ENCODE assay signal across 23 mouse cellular contexts in the genomic region with DNA sequence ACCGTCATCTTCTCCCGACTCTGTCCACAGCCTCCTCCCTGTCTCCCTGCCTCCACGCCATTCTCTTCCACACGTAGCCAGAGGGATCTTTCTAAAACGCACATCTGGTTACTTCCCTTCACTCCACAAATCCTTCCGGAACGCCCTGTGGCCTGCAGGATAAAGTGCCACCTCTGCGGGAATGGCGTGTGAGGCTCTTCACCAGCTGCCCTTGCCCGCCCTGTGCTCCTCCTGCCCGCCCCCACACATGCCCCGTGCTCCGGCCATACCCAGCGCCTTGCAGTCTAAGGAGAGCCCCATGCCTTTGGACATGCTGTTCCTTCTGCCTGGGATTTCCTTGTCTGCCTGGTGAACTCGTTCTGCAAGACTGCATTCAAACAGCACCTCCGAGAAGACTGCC. TPM values are rescaled to one million over a fixed set of nuclear protein-coding genes. Genes with fewer than 3 reads are reported as not detected.
DNase-seq lines count a peak whose midpoint lies in the region; ATAC-seq and TF ChIP-seq lines count a peak whose summit lies in the region.
"Had no signal": no experiment of that assay in that cellular context is flagged by ENCODE, and none has a peak within 500 bp of the region (broad histone marks: within the 10 kb centered on the region; RNA-seq: fewer than 3 reads in every experiment).

No protein-coding gene starts in this region.

- no peak overlapping the region for H3K4me2 ChIP-seq in kidney, embryonic 15.5 days
- no peak overlapping the region for H3K4me2 ChIP-seq in hindbrain, postnatal 0 days (ENCODE audit: low read depth, low read length)
- H3K4me2 ChIP-seq: forebrain, embryonic 12.5 days had no signal

- intact Hi-C loops in gastrocnemius, adult 2 months (cut with DNase I): no loop called here
- intact Hi-C loops in gastrocnemius, postnatal 14 days (cut with DNase I; ENCODE audit: low total_unique reads): no loop called here

- no peak overlapping the region for H3K9ac ChIP-seq in kidney, embryonic 15.5 days
- no peak overlapping the region for H3K9ac ChIP-seq in hindbrain, postnatal 0 days (replicated peaks; ENCODE audit: low read length)
- H3K9ac ChIP-seq: forebrain, embryonic 12.5 days had no signal

- DNase-seq in gastrocnemius, adult 2 months: peak; percentile 30
- DNase-seq in gastrocnemius, postnatal 14 days: no peak
- DNase-seq in kidney, adult 11 months: no peak
- DNase-seq in hindbrain, postnatal 0 days (ENCODE audit: low spot score): no peak
- DNase-seq: adrenal gland, postnatal 36 days; cerebellum, adult 8-10 months; heart, postnatal 14 days; kidney, postnatal 14 days; lung, adult 18-20 months; lung, postnatal 14 days; midbrain, embryonic 14.5 days; thymus, adult 18-20 months had no signal

- H3K27me3 ChIP-seq in kidney, embryonic 15.5 days: no peaks in the 10 kb centered on the region
- H3K27me3 ChIP-seq in E14TG2a.4 (ENCODE audit: insufficient read depth, low read length): no peaks in the 10 kb centered on the region
- H3K27me3 ChIP-seq in hindbrain, postnatal 0 days (ENCODE audit: insufficient read depth, low read length): no peaks in the 10 kb centered on the region
- H3K27me3 ChIP-seq: CH12.LX; forebrain, embryonic 12.5 days had no signal

- no peak for TF ChIP-seq CTCF in gastrocnemius, adult 2 months (IDR thresholded peaks at IDR 0.05)
- TF ChIP-seq CTCF in E14TG2a.4 (conservative IDR thresholded peaks at IDR 0.05; ENCODE audit: low read length): no peak
- no peak for TF ChIP-seq CTCF in hindbrain, postnatal 0 days (IDR thresholded peaks at IDR 0.05; ENCODE audit: low read depth)

- 0 out of 2 replicates have a peak, but pooled peaks have one; percentile 33 for ATAC-seq in kidney, embryonic 15.5 days (replicated peaks; ENCODE audit: low FRiP score)
- ATAC-seq in hindbrain, postnatal 0 days: 0 out of 2 replicates have a peak, but pooled peaks have one; percentile 22
- ATAC-seq in frontal cortex, adult (ENCODE audit: low TSS enrichment): no peak
- ATAC-seq: inflammation-experienced regulatory T-cells, adult 6 months had no signal

- WGBS in kidney, embryonic 15.5 days: 76% methylated on average over 16 of the region's 16 CpGs
- 85% methylated on average over 16 of the region's 16 CpGs for WGBS in hindbrain, postnatal 0 days

- H3K36me3 ChIP-seq in kidney, embryonic 15.5 days: peaks cover 94% of the 10 kb centered on the region
- peaks cover 97% of the 10 kb centered on the region for H3K36me3 ChIP-seq in E14TG2a.4 (ENCODE audit: insufficient read depth, low read length)
- peaks cover 82% of the 10 kb centered on the region for H3K36me3 ChIP-seq in hindbrain, postnatal 0 days (ENCODE audit: insufficient read depth, low read length)

- peaks cover 16% of the 10 kb centered on the region for H3K4me1 ChIP-seq in kidney, embryonic 15.5 days
- peaks cover 74% of the 10 kb centered on the region for H3K4me1 ChIP-seq in E14TG2a.4 (replicated peaks; ENCODE audit: low read depth, low read length)
- peaks cover 7% of the 10 kb centered on the region for H3K4me1 ChIP-seq in hindbrain, postnatal 0 days (ENCODE audit: insufficient read depth, low read length)

- no peak overlapping the region for H3K27ac ChIP-seq in gastrocnemius, adult 2 months
- H3K27ac ChIP-seq in kidney, embryonic 15.5 days: no peak overlapping the region
- no peak overlapping the region for H3K27ac ChIP-seq in hindbrain, postnatal 0 days
- H3K27ac ChIP-seq: forebrain, embryonic 12.5 days; heart, embryonic 10.5 days; layer of hippocampus, adult 2 months had no signal

- no peak overlapping the region for H3K4me3 ChIP-seq in gastrocnemius, adult 2 months
- H3K4me3 ChIP-seq in kidney, embryonic 15.5 days (replicated peaks): no peak overlapping the region
- peak overlapping the region; percentile 55 for H3K4me3 ChIP-seq in E14TG2a.4 (replicated peaks; ENCODE audit: low read length)
- H3K4me3 ChIP-seq in hindbrain, postnatal 0 days (ENCODE audit: low read length): no peak overlapping the region
- H3K4me3 ChIP-seq: forebrain, embryonic 12.5 days; heart, embryonic 10.5 days; layer of hippocampus, adult 2 months had no signal

- peaks cover 19% of the 10 kb centered on the region for H3K9me3 ChIP-seq in kidney, embryonic 15.5 days (replicated peaks)
- peaks cover 65% of the 10 kb centered on the region for H3K9me3 ChIP-seq in E14TG2a.4 (ENCODE audit: low read length)
- H3K9me3 ChIP-seq in hindbrain, postnatal 0 days (ENCODE audit: low read length): no peaks in the 10 kb centered on the region

RNA-seq across cellular contexts. Expression of gene Elob, which starts 5.9 kb away (rescaled TPM):
- total RNA-seq in gastrocnemius, adult 2 months (2021): 100 to 1,000 TPM; 296 to 351 TPM
- 100 to 1,000 TPM; 321 to 328 TPM for total RNA-seq in gastrocnemius, postnatal 14 days (2021)
- 999 and 1,052 TPM in 2 replicates for polyA plus RNA-seq in kidney, embryonic 15.5 days (2015; fragmentation: Nextera tagmentation; extraction: Ambion mirVana)
- total RNA-seq in hindbrain, postnatal 0 days (2014; rRNA removed): 755 and 1,410 TPM in 2 replicates
- polyA plus RNA-seq in hindbrain, postnatal 0 days (2015; fragmentation: Nextera tagmentation; extraction: Ambion mirVana): 1,482 and 1,504 TPM in 2 replicates

RNA-seq across cellular contexts. Expression of gene Prss33, which starts 12.8 kb away (rescaled TPM):
- not detected for total RNA-seq in gastrocnemius, adult 2 months (2021)
- total RNA-seq in gastrocnemius, postnatal 14 days (2021): not detected
- 0.18 TPM in 1 of 2 replicates, not detected in the other for polyA plus RNA-seq in kidney, embryonic 15.5 days (2015; fragmentation: Nextera tagmentation; extraction: Ambion mirVana)
- not detected in 2 replicates for total RNA-seq in hindbrain, postnatal 0 days (2014; rRNA removed)
- polyA plus RNA-seq in hindbrain, postnatal 0 days (2015; fragmentation: Nextera tagmentation; extraction: Ambion mirVana): not detected in 2 replicates
- total RNA-seq: adrenal gland, postnatal 36 days; CH12.LX; heart, postnatal 14 days; layer of hippocampus, adult 2 months; left cerebral cortex, postnatal 25 days; liver, adult 2 months; megakaryocyte, adult 5-6 weeks had no signal
- polyA plus RNA-seq: forebrain, embryonic 12.5 days; heart, embryonic 10.5 days; liver, adult 2 months had no signal

RNA-seq across cellular contexts. Expression of gene Prss32, which starts 20.6 kb away (rescaled TPM):
- total RNA-seq in gastrocnemius, adult 2 months (2021): not detected
- total RNA-seq in gastrocnemius, postnatal 14 days (2021): not detected
- polyA plus RNA-seq in kidney, embryonic 15.5 days (2015; fragmentation: Nextera tagmentation; extraction: Ambion mirVana): 1.8 TPM in 1 of 2 replicates, not detected in the other
- not detected in 2 replicates for total RNA-seq in hindbrain, postnatal 0 days (2014; rRNA removed)
- 0.25 and 0.48 TPM in 2 replicates for polyA plus RNA-seq in hindbrain, postnatal 0 days (2015; fragmentation: Nextera tagmentation; extraction: Ambion mirVana)
- total RNA-seq: adrenal gland, postnatal 36 days; CH12.LX; heart, postnatal 14 days; layer of hippocampus, adult 2 months; left cerebral cortex, postnatal 25 days; liver, adult 2 months; megakaryocyte, adult 5-6 weeks had no signal
- polyA plus RNA-seq: forebrain, embryonic 12.5 days; heart, embryonic 10.5 days; midbrain, embryonic 14.5 days had no signal

RNA-seq across cellular contexts. Expression of gene Prss41, which starts 21.0 kb away (rescaled TPM):
- total RNA-seq in gastrocnemius, adult 2 months (2021): not detected
- total RNA-seq in gastrocnemius, postnatal 14 days (2021): under 1 TPM in 1 of 2 experiments, not detected in 1; 0.18 TPM
- polyA plus RNA-seq in kidney, embryonic 15.5 days (2015; fragmentation: Nextera tagmentation; extraction: Ambion mirVana): 3.2 and 3.3 TPM in 2 replicates
- 0.37 TPM in 1 of 2 replicates, not detected in the other for total RNA-seq in hindbrain, postnatal 0 days (2014; rRNA removed)
- polyA plus RNA-seq in hindbrain, postnatal 0 days (2015; fragmentation: Nextera tagmentation; extraction: Ambion mirVana): 0.90 and 1.3 TPM in 2 replicates
- total RNA-seq: heart, postnatal 14 days; liver, adult 2 months; megakaryocyte, adult 5-6 weeks had no signal

RNA-seq across cellular contexts. Expression of gene Srrm2, which starts 32.7 kb away (rescaled TPM):
- total RNA-seq in gastrocnemius, adult 2 months (2021): 100 to 1,000 TPM; 178 to 227 TPM
- 100 to 1,000 TPM; 148 to 169 TPM for total RNA-seq in gastrocnemius, postnatal 14 days (2021)
- polyA plus RNA-seq in kidney, embryonic 15.5 days (2015; fragmentation: Nextera tagmentation; extraction: Ambion mirVana): 496 and 536 TPM in 2 replicates
- 133 and 144 TPM in 2 replicates for total RNA-seq in hindbrain, postnatal 0 days (2014; rRNA removed)
- polyA plus RNA-seq in hindbrain, postnatal 0 days (2015; fragmentation: Nextera tagmentation; extraction: Ambion mirVana): 419 and 436 TPM in 2 replicates
